Mouse (Mus musculus): ENCODE measurements around the gene Pgpep1l. TPM values are rescaled to one million over a fixed set of nuclear protein-coding genes. Genes with fewer than 3 reads are reported as not detected.

Gene Pgpep1l
- total RNA-seq, 2 experiments from 2014 or later = 0.49 TPM; not detected in 1

GRCm38 (mm10) chr7:68189691-68190456, 74.2 kb downstream of the Pgpep1l start:
- no peak for DNase-seq (ENCODE audit: extremely low spot score in 1 of 2, low spot score in 2 of 2)
- intact Hi-C loops (cut with DNase I) = no loop called here

- no peak for DNase-seq (ENCODE audit: extremely low spot score in 1 of 2, low spot score in 2 of 2)
- intact Hi-C loops (cut with DNase I) = no loop called here
Measured at GRCm38 (mm10) chr7:68189211-68189610, 74.8 kb downstream of the Pgpep1l start.

Other genes starting within 250 kb of the Pgpep1l start
- under 1 TPM; 0.32 to 0.47 TPM for gene Fam169b, start 9.6 kb upstream of the Pgpep1l start, total RNA-seq (2021)

All from left cerebral cortex, postnatal 10 days (tissue).